Mouse (Mus musculus): ENCODE data around the gene Kcna1. TPM values are rescaled to one million over a fixed set of nuclear protein-coding genes. Genes with fewer than 3 reads are reported as not detected.

Kcna1 gene
- not detected for polyA plus RNA-seq (2017; shearing (Covaris generic))

DNA sequence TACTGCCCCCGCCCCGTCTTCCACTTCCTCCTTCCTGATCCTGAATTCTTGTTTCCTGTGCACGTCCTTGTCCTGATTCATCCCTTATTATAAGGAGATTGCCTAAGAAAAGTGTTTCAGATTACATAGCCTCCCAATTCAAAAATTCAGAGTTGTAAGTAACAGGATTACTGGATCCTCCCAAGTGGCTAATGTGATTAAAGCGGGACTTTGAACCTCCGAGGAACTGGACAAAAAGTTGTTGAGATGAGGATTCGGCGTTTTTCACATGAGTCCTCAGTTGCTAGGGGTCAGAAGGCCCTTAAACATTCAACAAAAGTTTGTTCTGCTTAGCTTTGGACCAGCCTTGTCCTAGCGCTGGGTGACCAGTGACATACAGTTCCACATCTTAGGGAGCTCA is at the start of gene Kcna1:
Gene Kcna1 (minus strand): TSS at position 4 of the 400 bp plus-strand sequence.

Other genes starting within 250 kb of the Kcna1 start
- gene Kcna5, start 111.0 kb downstream of the Kcna1 start, polyA plus RNA-seq (2017; shearing (Covaris generic)) = not detected
- not detected for gene Kcna6, start 94.3 kb upstream of the Kcna1 start, polyA plus RNA-seq (2017; shearing (Covaris generic))
- 88.1 TPM for gene Ndufa9, start 202.8 kb upstream of the Kcna1 start, polyA plus RNA-seq (2017; shearing (Covaris generic))
- not detected for gene Akap3, start 206.7 kb upstream of the Kcna1 start, polyA plus RNA-seq (2017; shearing (Covaris generic))

Data from effector memory CD4-positive, alpha-beta T cell, adult 5 months (primary cell).